Mouse (Mus musculus) C2C12 (cell line): ENCODE data around the gene Mesp2.

ENCODE experiments used
- CEBPB ChIP-seq: IDR thresholded peaks from one replicate; pipeline ENCODE4 v1.6.1; 2011; ENCODE audit warnings: low read depth, mild to moderate bottlenecking, control low read depth, moderate library complexity
- CTCF ChIP-seq: IDR thresholded peaks from one replicate; pipeline ENCODE4 v1.5.1; 2011; ENCODE audit not compliant: control insufficient read depth, insufficient read depth, insufficient read length
- FOSL1 ChIP-seq: IDR thresholded peaks from one replicate; pipeline ENCODE4 v1.8.0; 2011; ENCODE audit warnings: mild to moderate bottlenecking, low read length; ENCODE audit not compliant: poor library complexity, insufficient read depth, severe bottlenecking
- MAX ChIP-seq: IDR thresholded peaks from one replicate; pipeline ENCODE4 v1.6.1; 2011; ENCODE audit warnings: mild to moderate bottlenecking, control low read depth
- MYOD1 ChIP-seq: IDR thresholded peaks from one replicate; pipeline ENCODE4 v1.6.1; 2011; ENCODE audit warnings: low read depth; ENCODE audit not compliant: control insufficient read depth, insufficient read length
- USF1 ChIP-seq: IDR thresholded peaks from one replicate; pipeline ENCODE4 v1.6.1; 2011; ENCODE audit warnings: low read depth, mild to moderate bottlenecking, control low read depth, moderate library complexity

DNA sequence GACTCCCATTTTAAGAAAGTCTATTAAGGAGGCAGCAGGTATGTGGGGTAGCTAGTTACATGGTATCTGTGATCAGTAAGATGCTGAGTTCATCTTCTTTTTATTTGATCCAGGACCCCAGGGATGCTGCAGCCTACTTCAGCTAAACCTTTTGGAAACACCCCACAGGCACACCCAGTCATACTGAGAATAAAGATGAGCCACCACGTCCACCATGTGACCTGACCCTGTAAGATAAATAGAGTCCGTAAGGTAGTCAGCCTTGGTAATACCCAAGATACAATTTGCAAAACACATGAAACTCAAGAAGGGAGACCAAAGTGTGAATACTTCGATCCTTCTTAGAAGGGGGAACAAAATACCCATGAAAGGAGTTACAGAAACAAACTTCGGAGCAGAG, 45.8 kb downstream of the Mesp2 start:
- TF ChIP-seq CEBPB: no peak
- TF ChIP-seq MYOD1: no peak
- TF ChIP-seq USF1: no peak
- no peak for TF ChIP-seq CTCF
- no peak for TF ChIP-seq FOSL1
- no peak for TF ChIP-seq MAX
